Mouse (Mus musculus): ENCODE results near the gene Kdf1. TPM values are rescaled to one million over a fixed set of nuclear protein-coding genes. Genes with fewer than 3 reads are reported as not detected.
"Not testable (repeated sequence)": the region's sequence is repeated elsewhere in the genome, so short reads cannot be mapped to it uniquely, and the experiment has no call there.

The Kdf1 gene
- polyA plus RNA-seq, 1 experiment from 2014 or later = 0.57 TPM

DNA sequence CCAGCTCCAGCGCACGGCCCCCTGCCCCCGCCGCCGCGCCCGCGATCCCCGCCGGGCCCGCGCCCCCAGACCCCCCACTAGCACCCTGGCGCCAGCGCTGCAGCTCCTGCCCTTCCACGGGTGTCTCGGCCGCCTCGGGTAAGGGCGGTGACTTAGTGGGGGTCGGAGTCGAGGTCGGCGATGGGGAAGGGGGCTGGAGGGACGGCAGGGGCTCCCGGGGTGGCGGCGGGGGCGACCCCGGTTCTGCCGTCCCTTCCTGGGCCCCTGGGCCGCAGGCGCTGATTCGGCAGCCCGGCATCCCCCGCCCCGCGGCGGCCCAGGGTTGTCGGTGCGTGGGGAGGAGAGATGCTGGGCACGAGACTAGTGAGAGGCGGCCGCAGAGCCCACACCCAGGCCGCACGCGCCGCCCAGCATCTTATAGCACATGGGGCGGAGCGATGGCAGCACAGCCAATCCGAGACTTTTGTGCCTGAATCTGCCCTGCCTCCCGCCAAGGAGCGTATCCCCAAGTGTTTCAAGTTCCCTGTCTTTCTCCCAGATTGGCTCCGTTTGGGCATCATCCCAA, 20.5 kb upstream of the Kdf1 start, which contains the start of gene Trnp1:
Gene Trnp1 (minus strand): TSS at position 391 of the 565 bp plus-strand sequence.
- peak; percentile 81 for ATAC-seq (ENCODE audit: low FRiP score, low read depth)
- Histone ChIP-seq H3K27ac (replicated peaks) (no peak within 1 kb of the TSS), H3K4me3 (peak within 1 kb of the TSS; percentile 62), H3K4me1 (peaks cover 16% of the 10 kb centered on the region), H3K4me2 (replicated peaks) (peak within 1 kb of the TSS; percentile 100), H3K36me3 (no peaks in the 10 kb centered on the region), H3K9me3 (no peaks in the 10 kb centered on the region), H3K9ac (replicated peaks) (peak within 1 kb of the TSS; percentile 61), H3K27me3 (peaks cover 94% of the 10 kb centered on the region)
- under 1% methylated on average over 37 of the region's 53 CpGs for WGBS

DNA sequence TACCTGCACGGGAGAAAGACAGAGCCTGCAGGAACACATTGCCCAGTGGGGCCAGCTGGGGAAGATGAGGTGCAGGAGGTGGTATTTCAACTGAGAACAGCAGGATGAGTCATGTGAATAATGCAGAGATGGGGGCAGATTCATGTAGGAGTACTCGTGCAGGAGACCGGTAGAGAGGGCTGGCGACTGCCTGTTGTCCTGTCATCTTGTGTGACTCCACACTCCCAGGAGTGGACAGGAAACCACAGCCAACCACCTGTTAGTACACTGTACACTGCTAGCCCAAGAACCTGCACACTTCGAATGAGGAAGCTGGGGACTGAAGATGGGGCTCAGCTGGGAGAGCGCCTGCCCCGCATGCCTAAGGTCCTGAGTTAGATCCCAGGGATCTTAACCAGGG, 17.2 kb upstream of the Kdf1 start:
- WGBS = 64% methylated on average over 7 of the region's 7 CpGs
- H3K36me3 ChIP-seq = no peaks in the 10 kb centered on the region

DNA sequence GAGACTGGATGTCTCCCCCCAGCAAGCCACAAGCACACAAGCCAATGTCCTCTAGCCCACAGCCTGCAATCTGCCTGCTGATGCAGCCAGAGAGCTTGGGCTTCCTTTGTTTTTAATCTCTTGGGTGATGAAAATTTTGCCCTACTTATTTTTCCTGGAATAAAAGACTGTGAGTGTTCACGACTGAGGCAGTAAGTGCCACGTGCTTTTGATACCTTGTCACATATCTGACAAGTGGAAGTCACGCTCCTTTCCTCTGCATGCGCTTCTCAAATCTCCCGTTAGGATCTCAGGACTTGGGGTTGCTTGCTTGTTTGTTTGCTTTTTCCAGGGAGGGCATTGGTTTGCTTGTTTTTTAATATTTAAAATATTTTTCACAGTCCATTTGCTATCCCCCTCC, 14.5 kb upstream of the Kdf1 start:
- H3K4me3 ChIP-seq = no peak overlapping the region
- ATAC-seq (ENCODE audit: low FRiP score, low read depth) = no peak
- H3K4me1 ChIP-seq = no peaks in the 10 kb centered on the region
- H3K9ac ChIP-seq (replicated peaks) = no peak overlapping the region
- no peak overlapping the region for H3K27ac ChIP-seq (replicated peaks)
- no peak overlapping the region for H3K4me2 ChIP-seq (replicated peaks)
- 58% methylated on average over 5 of the region's 5 CpGs for WGBS
- H3K9me3 ChIP-seq = no peaks in the 10 kb centered on the region
- peaks cover 51% of the 10 kb centered on the region for H3K27me3 ChIP-seq
- H3K36me3 ChIP-seq = no peaks in the 10 kb centered on the region

More for the DNA sequence above, 17.2 kb upstream of the Kdf1 start:
- H3K9me3 ChIP-seq = no peaks in the 10 kb centered on the region
- H3K4me1 ChIP-seq = peaks cover 16% of the 10 kb centered on the region
- ATAC-seq (ENCODE audit: low FRiP score, low read depth) = no peak
- no peak overlapping the region for H3K4me2 ChIP-seq (replicated peaks)
- H3K9ac ChIP-seq (replicated peaks) = no peak overlapping the region
- peaks cover 79% of the 10 kb centered on the region for H3K27me3 ChIP-seq
- H3K27ac ChIP-seq (replicated peaks) = no peak overlapping the region
- H3K4me3 ChIP-seq = no peak overlapping the region

DNA sequence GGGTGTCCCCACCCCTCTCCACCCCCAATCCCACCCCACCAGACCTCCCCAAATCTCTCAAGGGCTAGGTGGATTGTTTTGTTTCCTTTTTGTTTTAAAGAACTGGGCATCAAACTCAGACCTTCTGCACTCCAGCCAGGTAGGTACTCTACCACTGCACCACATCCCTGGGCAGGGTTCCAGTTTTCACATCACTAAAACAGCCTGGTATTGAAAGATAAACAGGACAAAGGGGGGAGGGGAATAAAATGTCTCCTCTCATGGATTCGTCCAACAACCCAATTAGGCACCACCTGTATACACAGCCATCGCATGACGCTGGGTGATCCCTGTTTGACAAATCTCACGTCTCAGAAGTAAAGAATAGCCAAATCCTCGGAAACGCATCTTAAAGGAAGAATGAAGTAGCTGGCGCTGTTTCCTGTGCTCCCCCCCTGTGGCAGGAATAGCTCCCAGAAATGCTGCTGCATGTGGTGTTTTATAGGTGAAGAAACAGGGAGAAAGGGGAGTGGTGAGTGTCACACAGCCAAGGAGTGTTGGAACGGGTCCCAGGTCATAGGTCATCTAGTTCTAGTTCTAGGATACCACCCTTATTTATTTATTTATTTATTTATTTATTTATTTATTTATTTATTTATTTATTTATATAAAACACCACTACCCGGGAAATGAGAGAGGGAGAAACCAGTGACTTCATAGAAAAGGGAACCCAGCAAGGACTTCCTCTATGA, 13.8 kb upstream of the Kdf1 start:
- H3K27ac ChIP-seq (replicated peaks) = no peak overlapping the region
- peaks cover 45% of the 10 kb centered on the region for H3K27me3 ChIP-seq
- 66% methylated on average over 9 of the region's 9 CpGs for WGBS
- H3K4me1 ChIP-seq = no peaks in the 10 kb centered on the region
- no peak overlapping the region for H3K4me3 ChIP-seq
- H3K36me3 ChIP-seq = no peaks in the 10 kb centered on the region
- no peak overlapping the region for H3K9ac ChIP-seq (replicated peaks)
- H3K4me2 ChIP-seq (replicated peaks) = no peak overlapping the region
- no peaks in the 10 kb centered on the region for H3K9me3 ChIP-seq
- no peak for ATAC-seq (ENCODE audit: low FRiP score, low read depth)

DNA sequence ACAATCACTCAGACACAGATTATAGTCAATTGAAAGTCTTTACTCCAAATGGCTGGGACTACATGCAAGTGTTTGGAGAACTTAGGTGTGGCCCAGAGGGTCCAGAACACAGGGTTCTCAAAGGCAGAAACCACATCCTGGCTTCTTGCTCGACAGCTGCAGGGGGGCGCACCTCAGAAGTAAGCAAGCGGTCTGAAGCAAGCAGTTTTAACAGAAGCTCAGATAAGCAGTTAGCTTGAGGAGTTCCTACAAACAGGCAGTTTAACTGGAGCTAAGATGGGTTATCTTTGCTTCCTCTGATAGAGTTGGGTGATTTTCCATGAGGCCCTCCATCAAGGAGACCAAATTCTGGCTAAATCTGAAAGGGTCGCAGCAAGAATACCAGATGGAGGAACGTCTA, 12.2 kb upstream of the Kdf1 start:
- no peak overlapping the region for H3K4me2 ChIP-seq (replicated peaks)
- H3K27ac ChIP-seq (replicated peaks) = no peak overlapping the region
- no peaks in the 10 kb centered on the region for H3K4me1 ChIP-seq
- ATAC-seq (ENCODE audit: low FRiP score, low read depth) = no peak
- H3K9ac ChIP-seq (replicated peaks) = no peak overlapping the region
- WGBS = 77% methylated on average over 5 of the region's 5 CpGs
- H3K36me3 ChIP-seq = no peaks in the 10 kb centered on the region
- no peak overlapping the region for H3K4me3 ChIP-seq
- no peaks in the 10 kb centered on the region for H3K9me3 ChIP-seq
- peaks cover 33% of the 10 kb centered on the region for H3K27me3 ChIP-seq

DNA sequence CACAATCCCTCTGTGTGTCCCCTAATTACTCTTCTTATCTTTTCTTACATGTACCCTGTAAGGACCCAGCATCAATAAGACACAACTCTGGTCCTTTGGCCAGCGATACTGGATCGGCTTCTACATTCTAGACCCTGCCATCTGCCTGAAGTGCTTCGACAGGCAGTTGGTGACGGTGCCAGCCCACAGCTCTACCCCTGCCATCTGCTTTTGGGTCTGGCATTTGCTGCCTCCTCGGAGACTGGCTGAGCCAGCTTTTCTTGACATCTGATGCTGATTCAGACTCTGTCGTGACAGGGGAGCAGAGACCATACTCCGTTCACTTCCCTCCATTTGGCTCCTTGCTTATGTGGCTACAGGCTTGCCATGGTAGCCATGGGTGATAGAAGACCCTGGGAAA, 9.8 kb upstream of the Kdf1 start:
- no peak overlapping the region for H3K27ac ChIP-seq (replicated peaks)
- no peaks in the 10 kb centered on the region for H3K4me1 ChIP-seq
- no peaks in the 10 kb centered on the region for H3K36me3 ChIP-seq
- H3K4me3 ChIP-seq = no peak overlapping the region
- WGBS = 86% methylated on average over 7 of the region's 7 CpGs
- H3K27me3 ChIP-seq = peaks cover 13% of the 10 kb centered on the region
- H3K9ac ChIP-seq (replicated peaks) = no peak overlapping the region
- no peak overlapping the region for H3K4me2 ChIP-seq (replicated peaks)
- H3K9me3 ChIP-seq = no peaks in the 10 kb centered on the region
- no peak for ATAC-seq (ENCODE audit: low FRiP score, low read depth)

DNA sequence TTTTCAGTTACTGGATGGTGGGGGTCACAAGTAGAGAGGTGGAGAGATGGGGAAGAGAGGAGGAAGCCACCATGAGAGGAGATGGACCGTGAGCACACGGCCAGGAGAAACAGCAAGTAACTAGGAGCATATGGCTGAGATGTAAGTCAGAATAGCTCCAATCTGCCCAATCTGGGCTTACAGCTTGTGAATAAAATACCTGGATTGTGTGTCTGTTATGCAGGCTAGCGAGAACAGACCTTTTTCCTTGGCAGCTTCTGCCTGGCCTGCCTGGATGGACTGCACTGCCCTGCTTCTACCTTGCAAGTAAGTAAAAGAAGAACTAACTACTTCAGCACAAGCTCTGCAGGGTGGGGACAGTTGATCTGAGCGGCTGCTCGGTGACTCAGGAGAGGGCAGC, 7.7 kb upstream of the Kdf1 start:
- Histone ChIP-seq H3K4me2 (replicated peaks) (no peak overlapping the region), H3K4me1 (no peaks in the 10 kb centered on the region), H3K27me3 (peaks cover 6% of the 10 kb centered on the region), H3K9ac (replicated peaks) (no peak overlapping the region), H3K36me3 (no peaks in the 10 kb centered on the region), H3K27ac (replicated peaks) (no peak overlapping the region), H3K4me3 (no peak overlapping the region), H3K9me3 (0 out of 2 replicates have a peak, but pooled peaks cover 1% of the 10 kb centered on the region)
- no peak for ATAC-seq (ENCODE audit: low FRiP score, low read depth)
- 83% methylated on average over 5 of the region's 5 CpGs for WGBS

DNA sequence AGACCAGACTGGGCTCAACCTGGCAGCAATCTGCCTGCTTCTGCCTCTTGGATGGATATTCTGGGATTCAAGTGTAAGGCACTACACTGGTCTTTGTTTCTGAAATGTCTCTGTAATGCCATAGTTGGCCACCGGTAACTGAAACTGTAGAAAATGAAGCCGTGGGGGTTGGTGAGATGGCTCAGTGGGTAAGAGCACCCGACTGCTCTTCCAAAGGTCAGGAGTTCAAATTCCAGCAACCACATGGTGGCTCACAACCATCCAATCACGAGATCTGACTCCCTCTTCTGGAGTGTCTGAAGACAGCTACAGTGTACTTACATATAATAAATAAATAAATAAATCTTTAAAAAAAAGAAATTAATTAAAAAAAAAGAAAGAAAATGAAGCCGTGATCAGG, 6.3 kb upstream of the Kdf1 start:
- 64% methylated on average over 5 of the region's 5 CpGs for WGBS
- ATAC-seq (ENCODE audit: low FRiP score, low read depth); H3K4me2 ChIP-seq (replicated peaks); H3K9ac ChIP-seq (replicated peaks); H3K9me3 ChIP-seq; H3K36me3 ChIP-seq; H3K4me3 ChIP-seq; H3K27ac ChIP-seq (replicated peaks); H3K4me1 ChIP-seq: not testable (repeated sequence)
- H3K27me3 ChIP-seq = peaks cover 17% of the 10 kb centered on the region

DNA sequence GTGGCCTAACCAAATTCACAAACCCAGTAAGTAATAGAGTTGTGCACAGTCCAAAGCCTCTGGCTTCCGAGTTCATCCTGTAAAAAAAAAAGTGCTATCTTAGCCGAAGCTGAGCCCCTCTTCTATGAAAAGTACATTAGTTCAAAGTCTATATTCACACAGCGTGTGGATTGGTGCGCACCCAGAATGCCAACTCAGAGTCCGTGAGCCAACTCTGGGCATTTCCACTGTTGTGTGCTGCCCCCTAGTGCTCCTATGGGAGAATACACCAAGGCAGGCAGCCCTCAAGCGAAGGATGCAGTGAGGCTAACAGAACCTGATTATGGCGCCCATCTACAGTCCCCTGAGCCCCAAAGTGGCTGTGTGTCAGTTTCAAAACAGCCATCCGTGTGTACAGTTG, 5.8 kb upstream of the Kdf1 start:
- peaks cover 21% of the 10 kb centered on the region for H3K27me3 ChIP-seq
- H3K27ac ChIP-seq (replicated peaks) = no peak overlapping the region
- H3K36me3 ChIP-seq = no peaks in the 10 kb centered on the region
- no peaks in the 10 kb centered on the region for H3K4me1 ChIP-seq
- no peak overlapping the region for H3K9ac ChIP-seq (replicated peaks)
- no peak overlapping the region for H3K4me3 ChIP-seq
- no peak overlapping the region for H3K4me2 ChIP-seq (replicated peaks)
- H3K9me3 ChIP-seq = 0 out of 2 replicates have a peak, but pooled peaks cover 2% of the 10 kb centered on the region
- 11% methylated on average over 8 of the region's 8 CpGs for WGBS
- ATAC-seq (ENCODE audit: low FRiP score, low read depth) = no peak

DNA sequence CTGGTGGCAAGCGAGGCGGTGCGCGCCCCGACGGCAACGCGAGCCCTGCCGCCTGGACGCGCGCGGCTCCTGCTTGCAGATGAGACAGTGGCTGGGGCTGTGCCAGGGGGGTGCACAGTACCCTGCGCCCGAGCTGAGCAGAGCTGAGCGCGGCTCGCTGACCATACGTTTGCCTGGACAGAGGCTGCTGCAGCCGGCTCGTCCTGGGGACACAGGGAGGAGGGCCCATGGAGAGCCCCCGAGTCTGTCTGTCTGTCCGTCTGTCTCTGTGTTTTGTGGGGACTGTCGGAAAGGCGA, 554 bp downstream of the Kdf1 start:
- H3K27me3 ChIP-seq = peaks cover 62% of the 10 kb centered on the region
- 0 out of 2 replicates have a peak, but pooled peaks cover 2% of the 10 kb centered on the region for H3K9me3 ChIP-seq
- no peak for ATAC-seq (ENCODE audit: low FRiP score, low read depth)
- 9% methylated on average over 23 of the region's 25 CpGs for WGBS
- no peaks in the 10 kb centered on the region for H3K36me3 ChIP-seq
- H3K9ac ChIP-seq (replicated peaks) = no peak overlapping the region
- peak overlapping the region; percentile 38 for H3K4me2 ChIP-seq (replicated peaks)
- H3K27ac ChIP-seq (replicated peaks) = no peak overlapping the region
- peak overlapping the region; percentile 32 for H3K4me3 ChIP-seq
- peaks cover 5% of the 10 kb centered on the region; the same call in 1 of the 2 replicates for H3K4me1 ChIP-seq

DNA sequence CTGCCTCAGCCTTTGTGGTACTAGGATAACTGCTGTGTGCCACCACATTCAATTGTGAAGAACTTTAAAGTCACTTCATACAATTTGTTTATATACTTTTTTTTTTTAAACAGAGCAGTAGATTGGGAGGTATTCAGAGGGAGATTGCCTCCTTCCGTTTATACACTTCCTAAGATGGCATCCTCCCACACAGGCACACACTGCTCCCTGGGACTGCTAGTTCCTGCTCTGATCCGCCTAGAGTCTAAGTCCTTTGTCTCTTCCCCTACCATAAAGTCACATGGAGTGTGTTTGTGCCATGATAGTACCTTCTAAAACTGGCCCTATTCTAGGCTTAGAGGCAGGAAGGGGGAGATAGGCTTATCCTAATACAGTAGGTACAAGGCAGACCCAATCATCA, 2.7 kb downstream of the Kdf1 start:
- Histone ChIP-seq H3K27me3 (peaks cover 56% of the 10 kb centered on the region), H3K9ac (replicated peaks) (no peak overlapping the region)
- no peak for ATAC-seq (ENCODE audit: low FRiP score, low read depth)

DNA sequence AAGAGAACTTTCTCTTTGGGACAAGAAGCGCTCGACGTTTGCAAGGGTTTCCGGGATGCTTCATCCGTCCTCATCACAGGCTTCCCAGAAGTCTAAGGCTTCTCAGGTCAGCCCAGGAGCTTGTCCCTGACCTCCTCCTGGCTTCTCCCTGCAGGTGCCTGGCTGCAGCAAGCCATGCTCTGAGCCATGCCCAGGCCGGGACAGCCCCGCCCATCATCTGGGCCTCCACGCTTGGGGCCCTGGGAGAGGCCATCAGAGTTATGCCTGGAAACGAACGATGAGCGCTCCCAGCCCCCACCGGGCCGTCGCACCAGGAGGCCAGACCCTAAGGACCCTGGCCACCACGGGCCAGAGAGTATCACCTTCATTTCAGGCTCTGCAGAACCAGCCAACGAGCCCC, 9.0 kb downstream of the Kdf1 start:
- Histone ChIP-seq H3K4me1 (no peaks in the 10 kb centered on the region), H3K9me3 (no peaks in the 10 kb centered on the region), H3K36me3 (peaks cover 46% of the 10 kb centered on the region), H3K27me3 (0 out of 2 replicates have a peak, but pooled peaks cover 5% of the 10 kb centered on the region), H3K9ac (replicated peaks) (no peak overlapping the region), H3K4me3 (no peak overlapping the region), H3K27ac (replicated peaks) (no peak overlapping the region), H3K4me2 (replicated peaks) (no peak overlapping the region)
- no peak for ATAC-seq (ENCODE audit: low FRiP score, low read depth)
- WGBS = 79% methylated on average over 16 of the region's 16 CpGs

More for the DNA sequence above, 2.7 kb downstream of the Kdf1 start:
- H3K4me2 ChIP-seq (replicated peaks) = no peak overlapping the region
- H3K4me3 ChIP-seq = no peak overlapping the region
- no peaks in the 10 kb centered on the region for H3K36me3 ChIP-seq
- H3K9me3 ChIP-seq = no peaks in the 10 kb centered on the region
- H3K4me1 ChIP-seq = peaks cover 5% of the 10 kb centered on the region; the same call in 1 of the 2 replicates
- no peak overlapping the region for H3K27ac ChIP-seq (replicated peaks)
- 66% methylated on average over 2 of the region's 2 CpGs for WGBS

All from midbrain, embryonic 12.5 days (tissue).